Mouse (Mus musculus) testis, postnatal 14 days (tissue): ENCODE measurements at regions not wholly inside any gene's neighbourhood (a gene's known extent, or its start where the extent isn't known, plus 50 kb on each side); places are given as distances from the start of the nearest gene placed in this dataset.

Experiments used
- DNase-seq: peaks from one replicate; pipeline ENCODE4 v3.0.0; 2021; ENCODE audit warnings: low spot score

DNA sequence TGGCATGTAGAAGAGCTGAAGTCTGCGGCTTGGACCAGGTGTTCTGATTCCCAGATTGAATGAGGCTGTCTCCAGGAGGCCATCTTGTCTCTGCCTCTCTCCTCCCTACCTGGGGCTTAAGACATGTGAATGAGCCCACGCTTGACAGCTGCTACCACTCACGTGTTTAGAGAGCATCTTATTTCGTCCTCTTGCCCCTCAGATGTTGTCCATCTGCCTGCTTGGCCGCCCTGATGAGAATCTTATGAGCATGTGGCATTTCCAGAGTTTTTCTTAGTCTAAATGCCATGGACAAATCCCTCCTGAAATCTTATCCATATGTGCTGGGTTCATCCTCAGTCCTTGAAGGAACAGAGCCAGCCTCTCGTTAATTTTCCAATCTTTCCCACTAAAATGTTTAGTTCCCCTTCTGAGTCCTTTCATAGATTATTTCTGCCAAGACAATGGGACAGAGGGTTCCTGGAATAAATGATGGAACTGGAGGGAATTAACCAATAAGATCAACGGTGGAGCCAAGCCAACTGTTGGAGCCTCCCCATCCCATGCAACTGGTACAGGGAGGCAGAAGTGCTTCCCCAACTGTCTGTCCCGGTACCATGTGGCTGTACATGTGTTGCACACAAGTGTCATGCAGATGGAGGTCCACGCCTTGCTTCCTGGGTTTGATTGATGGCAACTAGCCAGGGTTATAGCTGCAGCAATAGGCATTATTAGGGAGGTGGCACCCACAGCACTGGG lies 89.2 kb upstream of the Irf2bp2 start:
- DNase-seq, result no peak

DNA sequence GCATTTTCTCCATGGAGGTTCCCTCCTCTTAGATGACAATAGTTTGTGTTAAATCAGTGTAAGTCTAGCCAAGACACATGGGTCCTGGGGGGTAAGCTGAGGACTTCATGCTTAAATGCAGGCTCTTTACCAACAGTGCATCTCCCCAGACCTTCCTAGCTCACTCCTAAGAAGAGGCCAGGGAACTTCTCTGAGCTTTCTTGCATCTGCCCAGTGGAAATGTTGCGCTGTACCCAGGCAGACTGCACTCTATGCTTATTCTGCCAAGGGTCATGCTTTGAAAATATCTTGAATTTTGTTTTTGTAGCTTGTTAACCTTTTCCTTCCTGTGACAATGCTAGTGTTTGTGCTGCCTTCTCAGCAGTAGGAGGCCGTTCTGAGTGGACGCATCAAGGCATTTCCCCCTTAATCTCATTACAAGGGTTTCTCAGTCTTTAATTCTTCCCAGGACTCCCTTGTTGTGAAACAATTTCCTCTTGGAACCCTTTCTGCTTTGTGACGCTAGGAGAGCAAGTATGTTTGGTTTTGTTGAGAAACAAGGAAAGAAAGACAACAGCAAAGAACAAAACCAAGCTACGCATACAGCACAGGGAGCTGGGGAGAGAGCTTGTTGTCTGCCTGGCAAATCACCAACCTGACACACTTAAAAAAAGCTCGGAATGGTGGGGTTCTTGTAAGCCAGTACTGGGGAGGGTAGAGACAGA lies 88.3 kb upstream of the Irf2bp2 start:
- DNase-seq, result no peak

DNA sequence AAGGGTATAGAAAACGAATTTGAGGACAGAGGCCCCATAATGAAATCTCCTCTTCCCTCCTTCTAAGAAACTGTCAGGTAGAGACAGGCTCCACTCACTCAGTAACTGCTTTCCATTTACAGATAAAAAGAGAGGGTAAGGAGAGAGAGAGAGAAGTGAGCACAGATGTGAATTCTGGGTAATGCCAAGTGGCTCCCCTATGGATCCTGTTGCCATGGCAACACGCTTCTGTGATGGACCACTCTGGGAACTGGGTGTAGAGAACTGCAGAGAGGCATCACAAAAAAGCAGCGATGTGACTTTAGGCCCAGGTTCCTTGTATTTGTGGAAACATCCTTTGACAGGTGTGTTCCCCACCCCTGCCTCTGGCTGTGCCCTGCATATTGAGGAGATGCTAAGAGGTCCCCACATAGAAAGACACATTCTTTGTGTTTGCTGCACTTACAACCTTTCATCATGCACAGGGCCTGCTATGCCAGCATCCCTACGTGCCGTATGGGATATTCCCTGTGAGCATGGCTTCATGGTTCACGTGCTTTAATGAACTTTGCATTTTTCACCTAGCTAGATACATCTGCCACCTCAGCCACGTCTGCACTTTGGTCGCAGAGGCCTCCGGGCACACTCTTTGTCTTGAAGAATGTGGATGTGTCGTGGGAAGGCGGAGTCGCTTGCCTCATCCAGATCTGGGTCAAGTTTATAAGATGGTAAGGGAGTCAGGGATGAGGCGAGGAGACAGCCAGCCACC lies 84.4 kb upstream of the Irf2bp2 start:
- DNase-seq, result no peak

GRCm38 (mm10) chr8:126675153-126675552 lies 81.4 kb upstream of the Irf2bp2 start:
- DNase-seq, result no peak

- no peak for DNase-seq
Observed at GRCm38 (mm10) chr8:126673038-126673740, 79.4 kb upstream of the Irf2bp2 start.

DNA sequence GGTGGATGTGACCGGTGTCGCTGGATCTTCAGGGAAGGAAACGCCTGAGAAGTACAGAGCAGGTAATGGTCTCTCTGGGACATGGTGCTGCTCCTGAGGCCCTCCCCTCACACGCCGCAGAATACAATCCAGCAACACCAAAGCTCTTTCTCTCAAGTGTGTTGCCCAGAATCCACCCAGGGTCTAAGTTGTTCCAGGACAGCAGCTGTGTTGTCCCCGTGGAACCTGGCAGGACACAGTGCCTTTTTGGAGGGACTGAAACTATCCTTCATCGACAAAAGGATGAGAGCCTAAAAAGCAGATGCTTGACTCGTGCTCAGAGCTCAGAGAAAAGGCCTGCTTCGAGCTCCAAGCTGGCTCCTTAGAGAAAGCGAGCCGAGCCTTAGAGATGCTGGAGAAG lies 77.8 kb upstream of the Irf2bp2 start:
- no peak for DNase-seq

GRCm38 (mm10) chr8:126669919-126670318 lies 76.1 kb upstream of the Irf2bp2 start:
- DNase-seq, result no peak

DNA sequence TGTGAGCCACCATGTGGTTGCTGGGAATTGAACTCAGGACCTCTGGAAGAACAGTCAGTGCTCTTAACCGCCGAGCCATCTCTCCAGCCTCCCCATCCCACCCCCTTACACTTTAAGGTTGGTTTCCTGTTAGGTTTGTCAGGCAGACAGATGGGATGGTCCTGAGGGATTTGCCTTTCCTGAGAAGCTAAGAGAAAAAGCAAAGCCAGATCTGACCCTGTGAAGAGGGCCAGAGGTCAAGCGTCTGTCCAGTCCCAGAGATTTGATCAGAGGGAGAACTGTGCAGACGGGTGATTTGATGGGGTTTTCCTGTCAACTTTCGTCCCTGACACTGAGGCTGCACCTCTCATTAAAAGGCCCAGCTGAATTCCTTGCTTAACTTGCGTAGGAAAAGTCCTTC lies 75.4 kb upstream of the Irf2bp2 start:
- no peak for DNase-seq

- DNase-seq, result no peak
Observed at GRCm38 (mm10) chr8:126668657-126669025, 74.9 kb upstream of the Irf2bp2 start.

DNA sequence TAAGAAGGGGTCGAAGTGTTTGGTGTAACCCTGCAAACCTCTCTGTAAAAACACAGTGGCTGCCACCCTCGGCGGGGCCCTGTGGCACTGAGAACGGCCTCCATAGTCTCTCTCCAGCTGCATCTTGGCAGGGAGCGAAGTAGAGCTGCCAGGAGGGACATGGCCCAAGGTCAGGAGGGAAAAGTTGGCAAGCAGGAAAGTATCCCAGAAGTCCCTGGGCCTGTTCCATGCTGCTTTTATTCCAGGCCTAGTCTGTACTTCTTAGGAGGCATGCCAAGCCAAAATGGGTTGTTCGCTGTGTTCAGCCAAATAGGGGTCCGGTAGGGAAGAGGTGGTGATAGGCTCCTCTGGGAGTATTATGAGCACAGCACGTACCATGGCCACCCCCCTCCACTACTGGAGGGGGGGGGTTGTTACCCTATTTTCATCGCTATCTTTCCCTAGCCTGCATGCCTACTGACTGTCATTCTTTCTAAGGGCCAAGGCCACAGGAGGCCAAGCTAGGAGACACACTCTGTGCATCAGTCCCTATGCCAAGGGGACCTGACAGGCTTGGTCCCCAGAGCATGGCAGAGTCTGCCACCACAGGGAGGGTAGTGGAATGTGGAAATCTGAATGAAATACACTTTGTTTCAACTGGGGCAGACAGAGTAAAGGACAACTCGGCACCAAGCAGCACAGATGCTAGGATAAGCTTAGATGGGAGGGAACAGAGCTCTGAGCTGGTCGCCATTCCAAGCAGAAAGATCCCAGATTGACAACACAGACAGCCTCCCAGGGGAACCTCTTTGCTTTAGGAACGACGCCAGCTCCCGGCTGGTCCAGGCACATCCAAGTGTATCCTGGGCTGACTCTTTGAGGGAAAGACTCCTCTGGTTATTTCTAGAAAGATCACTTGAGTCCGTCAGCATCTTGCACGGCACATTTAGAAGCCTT lies 74.2 kb upstream of the Irf2bp2 start:
- peak; percentile 90 for DNase-seq

- peak; percentile 46 for DNase-seq
Observed at GRCm38 (mm10) chr8:126667086-126667720, 73.4 kb upstream of the Irf2bp2 start.

DNA sequence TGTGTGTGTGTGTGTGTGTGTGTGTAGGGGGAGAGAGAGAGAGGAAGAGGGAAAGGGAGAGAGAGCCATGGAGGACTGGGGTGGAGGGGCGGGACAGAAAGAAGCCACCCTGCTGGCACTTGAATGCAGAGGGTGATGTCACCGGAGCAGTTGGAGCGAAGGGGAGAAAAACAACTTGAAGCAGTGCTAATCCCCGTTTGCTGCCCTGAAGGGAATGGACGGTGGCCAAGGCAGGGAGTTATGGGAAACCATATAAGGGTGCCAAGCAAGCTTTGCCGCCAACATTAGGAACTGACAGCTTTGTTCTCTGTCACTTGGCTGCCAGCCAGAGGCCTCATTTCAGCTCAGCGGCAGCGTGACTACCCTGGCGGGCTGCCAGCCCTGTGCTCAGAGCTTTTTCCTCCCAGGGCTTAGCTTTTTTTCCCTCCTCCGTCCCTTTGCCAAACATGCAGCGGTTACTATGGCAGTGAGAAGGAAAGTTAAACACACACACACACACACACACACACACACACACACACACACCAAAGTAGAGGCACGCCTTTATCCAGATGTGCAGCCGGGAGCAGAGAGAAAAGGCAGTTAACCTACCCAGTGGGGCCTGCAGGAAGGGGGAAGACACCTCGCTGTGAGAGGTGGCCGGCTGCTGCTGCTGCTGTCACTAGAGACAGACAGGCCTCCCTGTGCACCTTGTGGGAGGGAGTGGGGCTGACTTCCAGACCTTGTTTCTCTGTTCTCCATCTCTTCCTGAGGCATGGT lies 72.7 kb upstream of the Irf2bp2 start:
- DNase-seq, result peak; percentile 93

- DNase-seq, result peak; percentile 51
Observed at GRCm38 (mm10) chr8:126665581-126666241, 71.9 kb upstream of the Irf2bp2 start.

DNA sequence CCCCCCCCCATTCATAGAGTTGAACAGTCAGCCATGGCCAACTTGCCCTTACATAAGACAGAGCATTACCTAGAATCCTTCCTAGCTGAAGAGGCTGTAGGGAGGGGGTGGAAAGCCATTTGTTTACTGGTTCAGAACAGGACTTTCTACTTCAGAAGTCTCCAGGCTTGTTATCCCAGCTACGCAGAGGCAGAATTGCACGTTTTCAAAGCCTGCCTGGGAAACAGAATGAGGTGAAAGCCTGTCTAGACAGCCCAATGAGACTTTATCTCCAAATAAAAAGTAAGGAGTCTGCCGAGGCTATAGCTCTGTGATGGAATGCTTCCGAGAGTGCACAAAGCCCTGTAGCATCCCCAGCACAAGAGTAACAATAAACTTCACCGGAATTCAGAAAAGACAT lies 71.1 kb upstream of the Irf2bp2 start:
- no peak for DNase-seq

GRCm38 (mm10) chr8:126662797-126663784 lies 69.3 kb upstream of the Irf2bp2 start:
- DNase-seq, result no peak

DNA sequence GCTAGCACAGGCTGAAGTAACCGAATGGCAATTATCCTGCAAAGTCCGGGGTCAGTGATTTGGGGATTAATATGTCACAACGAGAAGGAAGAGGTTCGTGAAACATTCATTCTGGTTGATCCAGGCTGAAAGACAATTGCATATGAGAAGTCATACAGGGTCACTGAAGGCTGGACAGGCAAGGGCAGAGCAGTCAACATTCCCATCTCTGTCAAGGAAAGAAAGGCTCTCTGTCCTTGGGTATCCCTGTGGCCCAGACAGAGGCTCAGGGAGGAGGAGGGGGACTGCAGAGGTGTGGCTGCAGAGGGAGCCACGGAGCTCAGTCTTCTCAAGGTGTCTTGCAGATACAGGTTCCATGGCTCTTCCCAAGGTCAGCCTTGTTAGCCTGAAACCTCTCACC lies 68.4 kb upstream of the Irf2bp2 start:
- DNase-seq, result no peak

DNA sequence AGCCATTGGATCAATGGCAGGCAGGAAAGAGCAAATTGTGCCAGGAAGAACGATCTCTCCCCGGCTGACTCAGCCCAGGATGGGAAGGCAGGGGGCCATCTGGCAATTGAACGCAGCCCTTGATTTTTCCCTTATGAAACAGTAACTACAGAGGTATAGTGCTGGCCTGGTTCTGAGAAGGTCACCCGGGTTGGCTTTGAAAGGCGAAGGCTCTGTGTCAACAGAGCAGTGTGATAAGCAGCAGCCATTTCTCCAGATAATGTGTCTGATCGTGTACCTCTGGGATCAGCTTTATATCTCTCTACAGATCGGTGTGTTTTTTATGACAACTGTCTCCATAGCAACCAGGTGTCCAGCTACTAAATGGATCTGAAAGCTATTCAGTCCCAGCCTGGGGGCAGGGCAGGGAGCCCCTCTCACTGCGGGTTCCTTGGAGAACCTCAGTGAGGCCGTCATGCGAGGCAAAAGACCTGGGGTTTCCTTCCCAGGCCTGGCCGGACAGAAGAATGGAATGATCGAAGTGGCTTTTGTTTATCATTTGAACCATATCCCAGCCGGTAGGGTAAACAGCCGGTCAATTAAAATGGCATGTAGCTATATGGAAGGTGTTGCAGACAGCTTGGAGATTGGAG lies 67.8 kb upstream of the Irf2bp2 start:
- DNase-seq, result no peak
